Mouse (Mus musculus): Measurements from ENCODE around the gene Ccr3.
"Not testable (repeated sequence)": the region's sequence is repeated elsewhere in the genome, so short reads cannot be mapped to it uniquely, and the experiment has no call there.

The Ccr3 gene

DNA sequence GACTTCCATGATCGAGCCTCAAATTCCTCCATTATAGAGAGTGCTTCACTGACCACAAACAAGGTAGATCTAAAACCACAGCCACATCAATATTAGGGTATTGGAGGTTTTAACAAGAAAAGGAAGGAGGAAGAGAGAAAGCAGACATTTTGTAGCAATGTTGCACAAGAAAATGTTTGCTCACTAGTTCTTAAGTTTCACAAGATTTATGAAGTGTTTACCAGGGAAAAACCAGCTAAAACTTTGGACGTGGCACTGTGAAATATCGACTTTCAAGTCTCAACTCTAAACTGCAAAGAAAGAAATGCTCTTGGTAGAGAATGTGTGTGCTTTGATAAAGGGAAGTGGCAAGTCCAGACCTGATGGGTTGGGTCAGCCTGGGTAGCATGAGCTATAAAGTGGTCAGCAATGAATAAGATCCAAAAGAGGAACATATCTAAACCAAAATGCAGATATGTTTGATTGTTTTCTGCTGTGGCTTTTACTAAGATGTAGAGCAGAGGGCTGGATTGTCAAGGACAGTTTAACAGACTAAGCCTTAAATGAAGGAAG lies 34.5 kb downstream of the Ccr3 start:
- no peak for DNase-seq

GRCm38 (mm10) chr9:124059660-124060352 lies 38.0 kb downstream of the Ccr3 start:
- no peak for DNase-seq

GRCm38 (mm10) chr9:124061474-124062432 lies 40.0 kb downstream of the Ccr3 start:
- DNase-seq: not testable (repeated sequence)

DNA sequence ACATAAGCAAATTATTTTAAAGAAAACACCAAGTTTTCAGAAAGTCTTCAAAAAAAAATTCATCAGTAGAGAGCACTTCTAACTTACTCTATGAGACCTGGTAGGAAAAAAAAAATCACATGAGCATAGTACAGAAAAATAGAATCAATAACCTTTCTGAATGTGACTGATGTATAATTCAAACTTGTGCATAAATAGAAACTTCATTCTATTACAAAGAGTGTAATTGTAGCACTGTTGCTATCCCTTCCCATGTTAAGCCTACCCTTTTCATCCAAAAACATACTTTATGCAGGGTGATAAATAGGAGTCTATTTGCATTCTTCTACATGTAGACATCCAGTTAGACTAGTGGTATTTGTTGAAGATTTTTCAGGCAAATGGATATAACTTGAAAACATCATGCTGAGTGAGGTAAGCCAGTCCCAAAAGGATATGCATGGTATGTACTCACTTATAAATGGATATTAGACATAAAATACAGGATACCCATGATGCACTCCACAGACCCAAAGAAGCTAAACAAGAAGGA lies 44.9 kb downstream of the Ccr3 start:
- DNase-seq: no peak

DNA sequence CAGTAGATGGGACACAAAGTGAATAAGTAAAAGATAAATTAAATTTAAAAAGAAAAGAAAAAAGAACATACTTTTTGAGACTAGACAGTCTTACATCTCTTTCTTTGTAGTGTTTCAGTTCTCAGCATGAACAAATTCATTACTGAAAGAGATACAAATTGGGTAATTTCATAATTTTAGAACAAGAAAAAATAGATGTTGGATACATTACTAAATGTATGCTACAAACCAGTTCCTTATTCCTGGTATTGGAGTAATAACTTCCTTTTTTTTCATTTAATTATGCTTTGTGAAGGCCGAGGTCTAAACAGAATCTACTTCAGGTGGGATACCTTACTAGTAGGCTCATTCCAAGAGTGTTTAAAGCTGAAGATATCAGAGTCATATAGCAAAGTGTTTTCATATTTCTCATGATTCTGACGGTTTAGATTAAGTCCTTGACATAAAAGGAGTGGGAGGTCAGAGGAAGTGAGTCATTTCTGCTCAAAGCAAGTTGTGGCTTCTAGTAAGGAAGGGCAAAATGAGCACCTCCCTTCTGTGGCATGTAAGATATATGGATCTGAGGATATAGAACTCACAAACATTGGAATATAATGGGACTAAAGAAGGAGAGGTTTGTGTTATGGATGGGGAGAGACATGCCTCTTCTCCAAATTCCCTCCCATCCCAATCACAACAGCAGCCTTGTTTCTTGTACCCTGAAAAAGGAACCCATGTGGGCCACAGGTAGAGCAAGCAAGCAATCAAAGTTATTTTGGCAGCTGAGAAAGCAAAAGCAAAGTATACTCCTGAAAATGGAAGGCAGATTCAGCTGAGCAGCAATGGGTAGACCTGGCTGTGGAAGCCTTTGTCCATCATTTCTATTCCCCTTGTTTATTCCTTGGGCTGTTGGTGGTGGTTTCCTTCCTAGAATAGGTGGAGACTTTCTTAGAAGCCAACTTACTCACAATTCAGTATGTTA lies 46.6 kb downstream of the Ccr3 start:
- DNase-seq: no peak

GRCm38 (mm10) chr9:124071506-124071905 lies 49.7 kb downstream of the Ccr3 start:
- no peak for DNase-seq

DNA sequence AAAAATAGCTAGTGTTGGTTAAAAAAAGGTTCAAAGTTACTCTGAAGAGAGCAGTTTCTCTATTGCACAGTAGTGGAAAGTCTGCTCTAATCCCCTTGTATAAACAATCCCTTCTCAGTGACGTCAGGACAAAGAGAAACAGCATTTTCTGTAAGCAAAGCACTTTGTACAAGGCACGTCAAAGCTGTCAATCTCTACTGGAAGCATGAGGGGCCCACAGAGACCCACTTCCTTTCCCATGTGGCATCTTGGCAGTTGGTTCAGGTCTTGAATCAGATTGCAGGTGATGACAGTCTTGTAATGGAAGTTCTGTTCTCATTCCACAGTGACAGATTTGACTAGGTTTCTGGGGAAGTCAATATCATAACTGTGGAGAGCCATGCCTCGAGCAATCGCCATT lies 58.0 kb downstream of the Ccr3 start:
- DNase-seq: no peak

DNA sequence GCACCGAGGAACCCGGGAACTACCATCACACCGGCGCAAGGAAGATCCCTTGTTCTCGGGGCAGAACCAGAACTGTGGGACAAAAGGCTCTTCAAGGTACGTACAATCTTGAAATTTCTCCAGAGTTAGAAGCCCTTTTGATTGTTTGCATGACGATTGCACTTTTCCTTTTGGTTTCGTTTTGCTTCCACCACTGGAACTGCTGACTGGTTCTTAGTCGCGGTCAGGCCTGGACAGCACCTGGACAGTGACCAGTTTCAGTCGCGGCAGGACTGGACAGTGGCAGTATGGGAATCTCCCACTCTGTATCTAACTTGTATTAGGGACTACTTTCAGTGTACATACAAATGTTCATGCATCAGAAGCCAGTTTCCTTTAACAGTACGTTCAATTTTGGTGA lies 58.7 kb downstream of the Ccr3 start:
- DNase-seq: not testable (repeated sequence)
